Mouse (Mus musculus) MEL (cell line): ENCODE results near the gene Ddias. TPM values are rescaled to one million over a fixed set of nuclear protein-coding genes. Genes with fewer than 3 reads are reported as not detected.

Experiments
- DNase-seq: peaks from one replicate; pipeline ENCODE4 v3.0.0; 2011; ENCODE audit warnings: low read depth, low spot score
- H3K27ac ChIP-seq: 2 replicates; pipeline ENCODE4 v1.5.1; 2012; ENCODE audit warnings: low read depth, mild to moderate bottlenecking, control low read depth, low read length, moderate library complexity; ENCODE audit not compliant: control insufficient read depth
- H3K27me3 ChIP-seq, 2 experiments: fragments of 150-350 bp in 1 of 2; sonication (generic) in 1 of 2; 2 replicates each; pipeline ENCODE4 v1.6.1; 2012; ENCODE audit warnings: low read length in 2 of 2, mild to moderate bottlenecking in 2 of 2, improper control_type of control experiment in 1 of 2, moderate library complexity in 1 of 2; ENCODE audit not compliant: insufficient read depth in 2 of 2, control insufficient read depth in 1 of 2
- H3K36me3 ChIP-seq, 2 experiments: 2 replicates each; pipeline ENCODE4 v1.6.1; 2012 to 2014; ENCODE audit warnings: low read length in 2 of 2, improper control_type of control experiment in 1 of 2, inconsistent platforms in 1 of 2, mild to moderate bottlenecking in 1 of 2; ENCODE audit not compliant: insufficient read depth in 2 of 2, control insufficient read depth in 1 of 2
- H3K4me1 ChIP-seq, 2 experiments: fragments of 150-350 bp in 1 of 2; sonication (generic) in 1 of 2; 2 replicates each; pipeline ENCODE4 v1.6.1; 2012; ENCODE audit warnings: low read length in 2 of 2, improper control_type of control experiment in 1 of 2, mild to moderate bottlenecking in 1 of 2; ENCODE audit not compliant: insufficient read depth in 2 of 2, control insufficient read depth in 1 of 2
- H3K4me3 ChIP-seq, 2 experiments: fragments of 150-350 bp in 1 of 2; sonication (generic) in 1 of 2; 2 replicates each; pipeline ENCODE4 v1.5.1; 2012; ENCODE audit warnings: low read depth in 2 of 2, low read length in 2 of 2, mild to moderate bottlenecking in 2 of 2, moderate library complexity in 2 of 2, control low read depth in 1 of 2, improper control_type of control experiment in 1 of 2; ENCODE audit not compliant: control insufficient read depth in 1 of 2, insufficient read depth in 1 of 2
- H3K79me2 ChIP-seq: 2 replicates; pipeline ENCODE4 v1.6.1; 2012; ENCODE audit warnings: mild to moderate bottlenecking, low read length, moderate library complexity; ENCODE audit not compliant: control insufficient read depth, poor library complexity, insufficient read depth
- H3K9ac ChIP-seq: 2 replicates; pipeline ENCODE4 v1.6.1; 2012; ENCODE audit warnings: low read depth, mild to moderate bottlenecking, control low read depth, low read length, moderate library complexity; ENCODE audit not compliant: control insufficient read depth, poor library complexity, severe bottlenecking
- H3K9me3 ChIP-seq: fragments of 150-350 bp; sonication (generic); replicated peaks from 2 replicates; pipeline ENCODE4 v1.6.1; 2012; ENCODE audit warnings: mild to moderate bottlenecking, low read length, improper control_type of control experiment, moderate library complexity; ENCODE audit not compliant: insufficient read depth
- CHD2 ChIP-seq: IDR thresholded peaks from 2 replicates; pipeline ENCODE4 v1.6.1; 2011; ENCODE audit warnings: low read length, improper control_type of control experiment
- CTCF ChIP-seq, 3 experiments: IDR thresholded peaks in 2 of 3; conservative IDR thresholded peaks in 1 of 3; 2 replicates each; pipeline ENCODE4 v1.5.1; 2011 to 2012; ENCODE audit warnings: low read length in 3 of 3, low read depth in 2 of 3, mild to moderate bottlenecking in 2 of 3, improper control_type of control experiment in 1 of 3, inconsistent platforms in 1 of 3, mixed read lengths in 1 of 3, moderate library complexity in 1 of 3; ENCODE audit not compliant: control insufficient read depth in 1 of 3, insufficient read depth in 1 of 3, poor library complexity in 1 of 3, severe bottlenecking in 1 of 3
- ELF1 ChIP-seq: IDR thresholded peaks from 2 replicates; pipeline ENCODE4 v1.6.1; 2014; ENCODE audit warnings: low read depth, mild to moderate bottlenecking, inconsistent platforms, low read length, improper control_type of control experiment, moderate library complexity
- GABPA ChIP-seq: IDR thresholded peaks from 2 replicates; pipeline ENCODE4 v1.6.1; 2012; ENCODE audit warnings: low read depth, mild to moderate bottlenecking, inconsistent platforms, low read length, improper control_type of control experiment, moderate library complexity
- JUND ChIP-seq: IDR thresholded peaks from 2 replicates; pipeline ENCODE4 v1.6.1; 2011; ENCODE audit warnings: low read depth, mild to moderate bottlenecking, improper control_type of control experiment, low read length
- MAX ChIP-seq: IDR thresholded peaks from 2 replicates; pipeline ENCODE4 v1.6.1; 2011; ENCODE audit warnings: low read length, improper control_type of control experiment
- MAZ ChIP-seq: IDR thresholded peaks from 2 replicates; pipeline ENCODE4 v1.6.1; 2012; ENCODE audit warnings: low read depth, mild to moderate bottlenecking, inconsistent platforms, low read length, improper control_type of control experiment
- MEF2A ChIP-seq: IDR thresholded peaks from 2 replicates; pipeline ENCODE4 v1.6.1; 2014; ENCODE audit warnings: low read depth, mild to moderate bottlenecking, inconsistent platforms, low read length, improper control_type of control experiment; ENCODE audit not compliant: poor library complexity, insufficient replicate concordance, severe bottlenecking; ENCODE audit errors: extremely low read depth
- MXI1 ChIP-seq: IDR thresholded peaks from 2 replicates; pipeline ENCODE4 v1.6.1; 2011; ENCODE audit warnings: mild to moderate bottlenecking, low read depth, low read length, improper control_type of control experiment
- MYB ChIP-seq: IDR thresholded peaks from 2 replicates; pipeline ENCODE4 v1.6.1; 2011; ENCODE audit warnings: mild to moderate bottlenecking, low read depth, low read length, improper control_type of control experiment
- MYC ChIP-seq: IDR thresholded peaks from 2 replicates; pipeline ENCODE4 v1.6.1; 2011; ENCODE audit warnings: low read depth, mild to moderate bottlenecking, low read length, improper control_type of control experiment, moderate library complexity
- NELFE ChIP-seq: IDR thresholded peaks from 2 replicates; pipeline ENCODE4 v1.6.1; 2011; ENCODE audit warnings: low read depth, low read length, improper control_type of control experiment
- POLR2AphosphoS2 ChIP-seq: IDR thresholded peaks from 2 replicates; pipeline ENCODE4 v1.6.1; 2011; ENCODE audit warnings: low read length, improper control_type of control experiment
- POLR2AphosphoS5 ChIP-seq: IDR thresholded peaks from 2 replicates; pipeline ENCODE4 v1.6.1; 2012; ENCODE audit warnings: low read depth, borderline replicate concordance, mild to moderate bottlenecking, inconsistent platforms, low read length, moderate library complexity, mixed read lengths
- RCOR1 ChIP-seq: IDR thresholded peaks from 2 replicates; pipeline ENCODE4 v1.6.1; 2012; ENCODE audit warnings: low read depth, mild to moderate bottlenecking, inconsistent platforms, low read length, improper control_type of control experiment
- USF2 ChIP-seq, 2 experiments: IDR thresholded peaks; 2 replicates each; pipeline ENCODE4 v1.6.1; 2011 to 2012; ENCODE audit warnings: improper control_type of control experiment in 2 of 2, low read length in 2 of 2, borderline replicate concordance in 1 of 2, inconsistent platforms in 1 of 2, low read depth in 1 of 2, mild to moderate bottlenecking in 1 of 2; ENCODE audit not compliant: insufficient read depth in 1 of 2
- ZC3H11A ChIP-seq: IDR thresholded peaks from 2 replicates; pipeline ENCODE4 v1.6.1; 2012; ENCODE audit warnings: low read depth, mild to moderate bottlenecking, inconsistent platforms, low read length, improper control_type of control experiment
- ZMIZ1 ChIP-seq: IDR thresholded peaks from 2 replicates; pipeline ENCODE4 v1.6.1; 2012; ENCODE audit warnings: low read depth, mild to moderate bottlenecking, inconsistent platforms, low read length, improper control_type of control experiment, moderate library complexity
- ZNF384 ChIP-seq: IDR thresholded peaks from 2 replicates; pipeline ENCODE4 v1.6.1; 2012; ENCODE audit warnings: low read depth, mild to moderate bottlenecking, inconsistent platforms, low read length, improper control_type of control experiment
- polyA plus RNA-seq, 2 experiments: library from polyadenylated mRNA; stranded (reverse) in 1 of 2; unstranded in 1 of 2; fragments of >175 nt in 1 of 2; fragments of >200 nt in 1 of 2; gene quantifications; 2 replicates each; pipeline versions ENCODE4 v1.2.1 to v1.2.4; 2012; ENCODE audit warnings: low replicate concordance in 2 of 2, low read depth in 1 of 2; ENCODE audit not compliant: insufficient read length in 2 of 2, insufficient read depth in 1 of 2, missing spikeins in 1 of 2
- total RNA-seq: library from RNA; depleted of rRNA; stranded (reverse); fragments of 300-350 nt; gene quantifications from 2 replicates; pipeline ENCODE4 v1.2.3, GENCODE M21; 2012

The Ddias gene
- total and polyA plus RNA-seq, 3 experiments, result 19.9 to 23.5 TPM; not detected in 1

DNA sequence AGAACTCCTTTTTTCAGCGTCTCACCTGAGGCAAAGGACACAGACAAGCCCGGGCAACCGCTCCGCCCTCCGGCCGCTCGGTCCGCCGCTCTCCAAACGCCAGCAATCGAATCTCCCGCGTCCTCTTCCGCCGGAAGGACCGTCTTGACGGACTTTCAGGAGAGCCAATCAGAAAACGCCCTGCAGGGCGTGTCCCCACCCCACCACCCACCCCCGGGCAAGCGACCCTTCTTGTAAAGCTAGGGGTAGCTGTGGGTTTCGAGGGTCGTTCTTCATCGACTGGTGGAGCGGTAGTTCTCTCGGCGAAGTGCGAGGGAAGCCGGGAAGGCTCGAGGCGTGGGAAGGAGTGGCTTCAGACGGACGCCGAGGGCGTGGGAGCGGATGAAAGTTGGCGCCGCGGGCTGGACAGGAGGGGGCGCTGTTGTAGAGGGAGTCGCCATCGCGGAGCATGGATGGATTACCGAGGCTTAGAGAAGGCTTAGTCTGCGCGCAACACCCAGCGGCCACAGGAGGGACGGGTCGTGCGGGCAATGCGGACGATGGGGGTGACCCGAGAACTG is at the start of gene Ddias, which contains the start of gene Prcp (continued):
- TF ChIP-seq USF2 (IDR thresholded peaks at IDR 0.05; ENCODE audit: borderline replicate concordance in 1 of 2, insufficient read depth in 1 of 2, low read depth in 1 of 2, low read length in 2 of 2) (no peak), POLR2AphosphoS5 (no peak)

DNA sequence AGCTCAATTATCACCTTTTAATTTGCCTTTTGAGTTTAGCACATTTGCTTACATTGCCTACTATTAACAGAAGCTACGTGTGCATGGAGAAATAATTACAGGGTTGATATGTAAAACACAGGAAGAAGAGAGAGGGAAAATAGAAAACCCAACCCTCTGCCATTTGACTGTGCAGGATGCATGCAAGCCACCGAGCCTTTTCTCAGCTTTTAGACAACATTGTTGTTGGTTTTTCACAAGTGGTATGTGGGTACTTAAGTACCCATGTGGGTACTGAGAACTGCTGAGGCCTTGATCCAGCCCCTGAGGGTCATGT is 46.8 kb upstream of the Ddias start:
- no peaks in the 10 kb centered on the region for H3K4me1 ChIP-seq
- peaks cover 0 to 11% of the 10 kb centered on the region in 2 experiments; a peak in 2 of 4 replicates for H3K36me3 ChIP-seq
- no peak overlapping the region for H3K9ac ChIP-seq
- TF ChIP-seq MAZ (no peak), MEF2A (no peak), CHD2 (no peak), POLR2AphosphoS2 (no peak), MYC (no peak), JUND (no peak), MYB (no peak), ZC3H11A (no peak), RCOR1 (no peak), CTCF (IDR thresholded peaks at IDR 0.05 in 2 of 3, conservative IDR thresholded peaks at IDR 0.05 in 1 of 3; ENCODE audit: control insufficient read depth in 1 of 3, insufficient read depth in 1 of 3, low read depth in 2 of 3, low read length in 3 of 3, poor library complexity in 1 of 3, severe bottlenecking in 1 of 3) (no peak), ZNF384 (no peak), NELFE (no peak), ZMIZ1 (no peak), MXI1 (no peak), MAX (no peak), GABPA (no peak), ELF1 (no peak)
- H3K4me3 ChIP-seq, result no peak overlapping the region
- H3K27ac ChIP-seq, result no peak overlapping the region
- DNase-seq, result no peak
- H3K27me3 ChIP-seq, result no peaks in the 10 kb centered on the region
- no peaks in the 10 kb centered on the region for H3K79me2 ChIP-seq
- H3K9me3 ChIP-seq, result no peaks in the 10 kb centered on the region
